Mouse (Mus musculus) neural tube, embryonic 13.5 days (tissue): ENCODE results near the gene Zbtb18. TPM values are rescaled to one million over a fixed set of nuclear protein-coding genes. Genes with fewer than 3 reads are reported as not detected.
"Not testable (repeated sequence)": the region's sequence is repeated elsewhere in the genome, so short reads cannot be mapped to it uniquely, and the experiment has no call there.

Experiments used
- ATAC-seq: fragments of 200-750 bp; cut with Nextera tagmentation; 2 replicates; pipeline ENCODE4 v1.8.0; 2017; ENCODE audit warnings: low read depth, mild to moderate bottlenecking, moderate TSS enrichment, moderate library complexity
- H3K27ac ChIP-seq: fragments of 300-500 bp; sonication (generic); replicated peaks from 2 replicates; pipeline ENCODE4 v1.5.1; 2015; ENCODE audit warnings: moderate library complexity, mild to moderate bottlenecking, inconsistent platforms
- H3K27me3 ChIP-seq: fragments of 300-500 bp; sonication (generic); 2 replicates; pipeline ENCODE4 v1.6.1; 2015; ENCODE audit warnings: mild to moderate bottlenecking, inconsistent platforms
- H3K36me3 ChIP-seq: fragments of 300-500 bp; sonication (generic); 2 replicates; pipeline ENCODE4 v1.6.1; 2015; ENCODE audit warnings: mild to moderate bottlenecking, inconsistent platforms
- H3K4me1 ChIP-seq: fragments of 300-500 bp; sonication (generic); replicated peaks from 2 replicates; pipeline ENCODE4 v1.6.1; 2015; ENCODE audit warnings: inconsistent platforms
- H3K4me2 ChIP-seq: fragments of 300-500 bp; sonication (generic); 2 replicates; pipeline ENCODE4 v1.6.1; 2015; ENCODE audit warnings: inconsistent platforms, mild to moderate bottlenecking, moderate library complexity
- H3K4me3 ChIP-seq: fragments of 300-500 bp; sonication (generic); 2 replicates; pipeline ENCODE4 v1.5.1; 2015; ENCODE audit warnings: mild to moderate bottlenecking, inconsistent platforms
- H3K9ac ChIP-seq: fragments of 300-500 bp; sonication (generic); 2 replicates; pipeline ENCODE4 v1.6.1; 2015; ENCODE audit warnings: moderate library complexity, mild to moderate bottlenecking, inconsistent platforms
- H3K9me3 ChIP-seq: fragments of 300-500 bp; sonication (generic); 2 replicates; pipeline ENCODE4 v1.6.1; 2016; ENCODE audit warnings: inconsistent platforms
- WGBS: fragments of 180-500 bp; shearing (Covaris S2); methylation state at CpG from one replicate; pipeline ENCODE4 v1.1.7; 2015; 5-methylcytosine and 5-hydroxymethylcytosine counted together
- polyA plus RNA-seq: library from polyadenylated mRNA; unstranded; fragments of >200 nt; fragmentation: Nextera tagmentation; extraction: Ambion mirVana; gene quantifications from 2 replicates; pipeline ENCODE4 v1.2.1, GENCODE M21; 2015

The Zbtb18 gene
- polyA plus RNA-seq, 1 experiment from 2014 or later = 5.9 TPM

DNA sequence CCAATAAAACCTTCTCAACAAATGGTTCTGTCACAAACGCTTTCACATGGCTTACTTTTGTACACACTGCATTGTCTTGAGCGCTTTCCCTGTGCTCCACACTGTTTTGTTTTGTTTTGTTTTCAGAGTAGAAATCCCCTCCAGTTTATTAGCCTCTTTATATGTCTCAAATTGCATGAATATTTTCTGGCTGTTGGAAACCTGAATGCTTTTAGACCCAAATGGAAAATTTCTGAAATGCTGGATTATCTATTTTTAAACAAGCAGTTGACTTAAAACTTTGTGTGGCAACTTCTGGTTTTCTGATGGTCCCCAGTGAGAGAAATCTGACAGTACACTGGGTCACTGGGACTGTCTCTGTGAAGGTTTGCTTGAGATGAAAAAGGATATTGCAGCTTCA lies 6.8 kb downstream of the Zbtb18 start:
- ATAC-seq = no peak
- Histone ChIP-seq H3K27ac (no peak overlapping the region), H3K9ac (0 out of 2 replicates have a peak overlapping the region, but pooled peaks have one; percentile 12), H3K4me3 (peak overlapping the region; percentile 15), H3K27me3 (no peaks in the 10 kb centered on the region), H3K4me1 (peaks cover 62% of the 10 kb centered on the region), H3K36me3 (peaks cover 16% of the 10 kb centered on the region; the same call in 1 of the 2 replicates), H3K4me2 (peak overlapping the region; percentile 84), H3K9me3 (no peaks in the 10 kb centered on the region)
- WGBS = 17% methylated on average over 2 of the region's 2 CpGs

DNA sequence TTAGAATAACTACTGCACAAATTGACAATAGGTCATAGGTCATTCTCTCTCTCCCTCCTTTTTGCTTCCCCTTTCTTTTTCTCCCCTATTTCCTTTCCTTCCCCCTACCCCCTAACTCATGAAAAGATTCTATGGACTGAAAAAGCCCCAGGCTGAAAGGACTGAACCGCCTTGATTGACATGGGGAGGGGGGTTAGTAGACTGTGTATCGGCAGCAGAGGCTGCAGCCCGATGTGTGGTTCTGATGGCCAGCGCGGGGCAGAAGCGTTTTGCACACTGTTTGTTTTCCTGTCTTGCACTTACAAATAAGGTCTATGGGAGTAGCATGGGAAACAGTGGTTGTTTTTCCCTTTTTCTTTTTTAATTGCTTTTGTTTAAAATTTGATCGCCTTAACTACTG lies 7.7 kb downstream of the Zbtb18 start:
- not testable (repeated sequence) for H3K27me3 ChIP-seq, H3K27ac ChIP-seq, H3K9me3 ChIP-seq, H3K9ac ChIP-seq, H3K4me3 ChIP-seq, ATAC-seq
- peaks cover 54% of the 10 kb centered on the region for H3K4me1 ChIP-seq
- H3K4me2 ChIP-seq = peak overlapping the region; percentile 37
- WGBS = 22% methylated on average over 7 of the region's 7 CpGs
- H3K36me3 ChIP-seq = peaks cover 16% of the 10 kb centered on the region; the same call in 1 of the 2 replicates

DNA sequence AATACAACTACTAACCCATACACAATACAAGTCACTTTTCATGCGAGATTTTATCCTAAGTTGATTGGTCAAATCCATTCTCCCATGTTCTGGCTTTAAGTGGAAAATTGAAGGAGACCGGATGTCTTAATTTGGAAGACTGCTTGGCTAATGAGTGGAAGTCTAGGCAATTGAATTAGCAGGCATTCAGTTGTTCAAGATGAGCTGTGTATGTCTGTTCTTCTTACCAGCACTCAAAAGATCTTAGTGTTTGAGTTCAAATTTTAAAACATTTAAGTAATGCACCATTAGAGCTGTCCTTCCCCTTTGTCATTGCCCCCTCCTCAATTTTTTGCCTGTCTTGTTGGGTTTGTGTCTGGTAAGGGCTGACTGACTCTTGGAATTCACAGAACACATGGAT lies 8.9 kb downstream of the Zbtb18 start:
- no peaks in the 10 kb centered on the region for H3K9me3 ChIP-seq
- H3K36me3 ChIP-seq = peaks cover 16% of the 10 kb centered on the region; the same call in 1 of the 2 replicates
- WGBS = 76% methylated on average over 2 of the region's 2 CpGs
- ATAC-seq = no peak
- H3K4me2 ChIP-seq = no peak overlapping the region
- H3K4me3 ChIP-seq = no peak overlapping the region
- H3K4me1 ChIP-seq = peaks cover 45% of the 10 kb centered on the region
- no peak overlapping the region for H3K9ac ChIP-seq
- H3K27ac ChIP-seq = no peak overlapping the region
- H3K27me3 ChIP-seq = no peaks in the 10 kb centered on the region

DNA sequence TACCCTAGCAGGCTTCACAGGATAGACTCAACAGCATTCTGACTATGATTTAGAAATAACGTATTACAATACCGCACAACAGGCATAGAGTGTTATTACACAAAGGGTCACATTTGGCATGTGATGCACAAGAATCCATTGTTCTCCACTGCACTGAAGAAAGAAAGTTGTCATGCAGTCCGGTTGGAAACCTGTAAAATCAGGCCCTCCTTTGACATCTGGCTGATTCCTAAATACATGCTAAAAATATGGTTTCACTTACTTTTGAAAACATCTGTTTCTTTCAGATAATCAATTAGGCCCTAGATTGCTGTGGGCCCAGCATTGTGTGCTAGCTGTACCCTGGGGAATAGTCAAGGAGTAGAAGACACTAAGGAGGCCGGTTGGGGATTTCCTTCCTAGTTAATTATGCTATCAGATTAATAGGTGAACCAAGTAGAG lies 9.9 kb downstream of the Zbtb18 start:
- Histone ChIP-seq H3K27me3 (0 out of 2 replicates have a peak, but pooled peaks cover 3% of the 10 kb centered on the region), H3K9me3 (no peaks in the 10 kb centered on the region), H3K4me3 (no peak overlapping the region), H3K9ac (no peak overlapping the region), H3K4me2 (no peak overlapping the region), H3K36me3 (peaks cover 16% of the 10 kb centered on the region; the same call in 1 of the 2 replicates), H3K27ac (no peak overlapping the region), H3K4me1 (peaks cover 36% of the 10 kb centered on the region)
- 30% methylated on average over 4 of the region's 4 CpGs for WGBS
- ATAC-seq = no peak

DNA sequence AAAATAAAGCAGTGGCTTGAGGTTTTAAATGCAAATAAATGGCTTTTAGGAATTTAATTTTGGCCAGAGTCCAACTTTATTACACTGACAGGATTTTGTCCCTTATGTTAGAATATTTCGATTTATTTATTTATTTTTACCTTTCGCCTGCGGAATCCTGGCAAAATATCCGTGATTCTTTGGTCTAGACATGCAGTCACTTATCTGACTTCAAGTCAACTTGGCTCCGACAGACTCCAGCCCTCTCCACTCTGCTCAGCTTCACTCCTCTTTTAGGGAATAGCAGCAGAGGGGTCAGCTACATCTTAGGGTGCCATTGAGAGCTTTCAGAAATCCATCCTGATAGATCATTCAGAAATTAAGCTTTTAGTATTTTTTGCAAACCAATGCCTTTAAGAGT lies 10.8 kb downstream of the Zbtb18 start:
- ATAC-seq = no peak
- Histone ChIP-seq H3K27ac (no peak overlapping the region), H3K9ac (no peak overlapping the region), H3K27me3 (0 out of 2 replicates have a peak, but pooled peaks cover 3% of the 10 kb centered on the region), H3K4me2 (no peak overlapping the region), H3K36me3 (peaks cover 8% of the 10 kb centered on the region; the same call in 1 of the 2 replicates), H3K4me1 (peaks cover 26% of the 10 kb centered on the region), H3K4me3 (no peak overlapping the region), H3K9me3 (no peaks in the 10 kb centered on the region)
- 65% methylated on average over 5 of the region's 5 CpGs for WGBS

DNA sequence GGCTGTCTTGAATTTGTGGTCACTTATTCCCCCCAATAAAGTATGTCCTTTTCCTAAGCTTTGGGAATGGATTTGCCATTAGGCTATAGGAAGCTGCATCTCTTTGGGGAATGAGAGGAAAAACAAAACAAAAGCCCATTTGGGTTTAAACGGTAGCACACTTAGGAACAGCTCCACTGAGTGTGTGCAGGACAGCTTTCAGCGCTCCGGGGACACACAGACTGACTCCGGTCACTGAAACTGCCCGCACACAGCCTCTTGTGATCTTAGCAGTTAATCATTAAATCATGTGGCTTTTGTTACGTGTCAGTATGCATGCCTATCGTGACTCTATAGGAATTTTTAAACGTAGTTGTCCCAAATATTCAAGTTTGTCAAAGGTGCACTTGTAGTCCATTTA lies 11.7 kb downstream of the Zbtb18 start:
- 9% methylated on average over 8 of the region's 8 CpGs for WGBS
- ATAC-seq = no peak
- no peak overlapping the region for H3K9ac ChIP-seq
- no peak overlapping the region for H3K4me2 ChIP-seq
- no peaks in the 10 kb centered on the region for H3K9me3 ChIP-seq
- H3K4me3 ChIP-seq = no peak overlapping the region
- H3K36me3 ChIP-seq = 0 out of 2 replicates have a peak, but pooled peaks cover 3% of the 10 kb centered on the region
- peaks cover 24% of the 10 kb centered on the region for H3K4me1 ChIP-seq
- 0 out of 2 replicates have a peak, but pooled peaks cover 3% of the 10 kb centered on the region for H3K27me3 ChIP-seq
- no peak overlapping the region for H3K27ac ChIP-seq

DNA sequence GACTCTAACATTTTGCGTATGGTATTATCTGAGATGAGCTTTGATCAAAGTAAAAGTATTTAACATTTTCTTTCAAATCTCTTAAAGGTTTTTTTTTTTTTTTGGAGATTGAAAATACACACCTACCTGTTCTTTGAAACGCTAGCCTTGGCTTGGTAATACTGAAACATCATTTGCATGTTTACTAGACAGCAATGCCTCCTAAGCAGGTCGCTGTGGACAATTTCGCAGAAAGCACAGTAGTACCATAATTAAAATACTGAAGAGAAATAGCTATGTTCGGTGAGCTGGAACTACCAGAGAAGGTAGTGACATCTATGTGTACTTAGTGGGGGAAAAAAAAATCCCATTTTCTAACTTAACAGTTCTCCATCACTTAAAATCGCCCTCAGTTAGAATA lies 12.3 kb downstream of the Zbtb18 start:
- Histone ChIP-seq H3K9ac (no peak overlapping the region), H3K4me2 (no peak overlapping the region), H3K27me3 (0 out of 2 replicates have a peak, but pooled peaks cover 3% of the 10 kb centered on the region), H3K36me3 (no peaks in the 10 kb centered on the region), H3K9me3 (no peaks in the 10 kb centered on the region), H3K27ac (no peak overlapping the region), H3K4me3 (no peak overlapping the region), H3K4me1 (peaks cover 22% of the 10 kb centered on the region)
- ATAC-seq = no peak
- WGBS = 82% methylated on average over 6 of the region's 6 CpGs

DNA sequence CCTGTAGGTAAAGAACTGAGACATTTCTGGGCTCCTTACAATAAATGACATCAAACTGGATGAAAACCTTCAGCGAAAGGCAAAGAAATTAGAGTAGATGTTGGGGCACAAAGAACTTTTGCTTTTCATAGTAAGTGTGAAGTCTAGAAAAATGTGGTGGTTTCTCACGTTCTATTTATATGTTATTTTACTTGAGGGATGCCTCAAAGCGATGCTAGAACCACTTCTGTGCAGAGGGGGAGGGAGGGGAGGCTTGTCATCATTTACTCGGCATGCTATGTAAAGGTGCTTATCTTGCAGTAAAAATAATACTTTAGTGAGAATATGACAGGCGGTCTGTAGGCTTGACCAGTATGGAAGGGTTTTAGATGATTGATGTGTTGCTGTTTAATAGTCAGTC lies 13.3 kb downstream of the Zbtb18 start:
- no peak for ATAC-seq
- H3K36me3 ChIP-seq = no peaks in the 10 kb centered on the region
- no peak overlapping the region for H3K4me3 ChIP-seq
- H3K4me1 ChIP-seq = peaks cover 22% of the 10 kb centered on the region
- H3K4me2 ChIP-seq = no peak overlapping the region
- WGBS = 84% methylated on average over 5 of the region's 5 CpGs
- H3K27ac ChIP-seq = no peak overlapping the region
- H3K9ac ChIP-seq = no peak overlapping the region
- H3K27me3 ChIP-seq = 0 out of 2 replicates have a peak, but pooled peaks cover 3% of the 10 kb centered on the region
- no peaks in the 10 kb centered on the region for H3K9me3 ChIP-seq

DNA sequence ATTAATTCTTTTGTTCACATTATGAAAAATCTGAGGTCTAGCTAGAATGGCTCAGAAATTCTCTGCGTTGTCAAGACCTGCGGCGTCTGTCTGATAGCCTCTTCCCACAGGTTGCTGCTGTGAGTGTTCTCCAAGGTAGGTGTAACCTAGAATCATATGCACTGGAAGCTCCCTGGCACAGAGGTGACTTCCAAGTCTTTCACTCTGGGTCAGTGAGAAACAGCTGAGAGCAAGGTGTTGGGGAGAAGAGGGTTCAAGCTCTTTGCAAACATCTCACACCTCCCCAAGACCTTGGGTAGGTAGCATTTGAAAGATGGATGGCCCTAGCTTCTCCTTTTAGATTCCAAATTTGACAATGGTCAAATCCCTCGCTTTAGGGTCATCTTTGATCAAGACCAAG lies 14.1 kb downstream of the Zbtb18 start:
- Histone ChIP-seq H3K36me3 (no peaks in the 10 kb centered on the region), H3K9me3 (no peaks in the 10 kb centered on the region), H3K27me3 (0 out of 2 replicates have a peak, but pooled peaks cover 3% of the 10 kb centered on the region), H3K4me1 (peaks cover 22% of the 10 kb centered on the region), H3K27ac (no peak overlapping the region), H3K4me2 (no peak overlapping the region), H3K9ac (no peak overlapping the region), H3K4me3 (no peak overlapping the region)
- ATAC-seq = no peak
- WGBS = 89% methylated on average over 4 of the region's 4 CpGs

DNA sequence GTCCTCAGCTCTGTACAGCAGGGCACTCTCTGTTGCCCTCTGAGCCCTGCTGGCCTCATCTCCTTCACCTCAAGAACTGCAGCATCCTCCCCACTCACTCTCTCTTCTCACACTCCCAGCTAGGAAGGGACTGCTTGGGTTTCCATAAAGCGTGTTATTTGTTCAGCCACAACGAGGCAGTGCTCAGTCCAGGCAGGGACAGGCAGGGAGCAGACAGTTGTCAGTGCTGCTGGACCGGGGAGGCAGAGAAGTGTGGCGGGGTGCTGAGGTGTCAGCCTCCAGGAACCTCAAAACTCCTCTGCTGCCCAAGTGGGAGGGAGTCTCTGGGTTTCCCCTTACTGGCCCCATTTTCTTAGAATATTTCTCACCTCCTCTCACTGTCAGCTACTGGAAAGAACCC lies 14.6 kb downstream of the Zbtb18 start:
- 46% methylated on average over 4 of the region's 4 CpGs for WGBS
- no peak for ATAC-seq
- Histone ChIP-seq H3K9me3 (no peaks in the 10 kb centered on the region), H3K9ac (no peak overlapping the region), H3K4me3 (no peak overlapping the region), H3K4me2 (no peak overlapping the region), H3K27ac (no peak overlapping the region), H3K4me1 (peaks cover 16% of the 10 kb centered on the region), H3K36me3 (no peaks in the 10 kb centered on the region), H3K27me3 (0 out of 2 replicates have a peak, but pooled peaks cover 3% of the 10 kb centered on the region)

DNA sequence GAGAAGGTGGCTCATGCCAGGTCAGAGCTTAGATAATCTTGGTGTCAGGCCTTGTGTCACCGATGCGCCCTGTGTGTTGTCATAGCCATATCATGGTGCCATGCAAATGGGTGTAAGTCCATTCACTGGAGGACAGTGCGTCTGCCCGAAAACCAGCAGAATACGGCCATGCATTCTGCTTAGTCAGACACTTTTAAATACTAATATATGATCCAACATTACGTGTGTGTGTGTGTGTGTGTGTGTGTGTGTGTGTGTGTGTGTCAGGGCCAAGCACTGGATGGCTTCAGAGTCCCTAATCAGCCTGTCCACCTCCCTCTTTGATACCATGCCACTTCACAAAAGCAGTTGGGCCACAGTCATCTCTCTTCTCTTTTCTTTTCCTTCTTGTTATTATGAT lies 15.8 kb downstream of the Zbtb18 start:
- 85% methylated on average over 6 of the region's 6 CpGs for WGBS
- ATAC-seq = no peak
- H3K4me1 ChIP-seq = peaks cover 11% of the 10 kb centered on the region
- no peaks in the 10 kb centered on the region for H3K9me3 ChIP-seq
- H3K27me3 ChIP-seq = 0 out of 2 replicates have a peak, but pooled peaks cover 3% of the 10 kb centered on the region
- H3K4me3 ChIP-seq = no peak overlapping the region
- H3K27ac ChIP-seq = no peak overlapping the region
- no peak overlapping the region for H3K4me2 ChIP-seq
- H3K36me3 ChIP-seq = no peaks in the 10 kb centered on the region
- H3K9ac ChIP-seq = no peak overlapping the region

DNA sequence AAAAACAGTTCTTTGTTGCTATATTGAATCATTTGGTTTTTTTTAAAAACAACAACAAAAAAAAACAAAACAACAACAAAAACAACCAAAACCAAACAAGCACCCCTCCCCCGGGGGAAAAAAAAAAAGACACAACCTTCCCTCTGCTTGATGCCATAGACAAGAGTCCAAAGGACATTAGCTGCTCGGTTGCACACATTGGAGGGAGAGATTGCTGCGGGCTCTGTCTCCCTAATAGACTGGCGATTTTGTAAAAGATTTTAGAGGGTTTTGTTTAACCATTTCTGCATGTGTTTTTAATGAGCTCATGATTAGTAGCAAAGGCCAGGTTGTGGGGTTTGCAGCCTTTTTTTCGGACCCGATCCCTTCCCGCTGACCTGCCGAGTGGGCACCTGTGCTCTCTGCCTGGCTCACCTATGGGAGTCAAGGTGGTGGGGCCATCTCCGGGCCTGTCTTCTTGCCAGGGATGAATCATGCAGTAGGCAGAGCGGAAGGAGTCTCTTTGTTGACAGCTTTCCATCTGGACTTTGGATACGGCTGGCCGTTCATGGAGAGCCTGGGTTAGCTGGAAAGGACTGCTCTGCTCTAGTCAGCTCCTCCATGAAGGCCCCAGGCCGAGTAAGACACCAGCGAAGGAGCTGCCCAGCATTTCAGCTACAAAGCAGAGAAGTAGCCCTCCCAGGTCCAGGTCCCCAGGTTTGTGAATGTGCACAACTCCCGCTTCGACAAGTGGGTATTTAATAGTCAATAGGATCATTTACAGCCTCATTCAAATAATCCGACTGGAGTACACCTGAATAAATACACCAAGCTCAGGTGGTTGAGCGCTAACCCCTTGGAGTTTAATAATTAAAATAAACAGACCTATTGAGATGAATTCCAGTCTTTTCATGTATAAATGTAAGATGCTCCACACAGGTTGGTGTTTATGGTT lies 16.6 kb downstream of the Zbtb18 start:
- 0 out of 2 replicates have a peak, but pooled peaks cover 3% of the 10 kb centered on the region for H3K27me3 ChIP-seq
- no peak for ATAC-seq
- no peak overlapping the region for H3K9ac ChIP-seq
- H3K4me2 ChIP-seq = no peak overlapping the region
- H3K4me3 ChIP-seq = no peak overlapping the region
- no peaks in the 10 kb centered on the region for H3K36me3 ChIP-seq
- H3K27ac ChIP-seq = no peak overlapping the region
- H3K9me3 ChIP-seq = no peaks in the 10 kb centered on the region
- WGBS = 58% methylated on average over 18 of the region's 18 CpGs
- peaks cover 10% of the 10 kb centered on the region for H3K4me1 ChIP-seq
